In genomic region chr1:161251417-161252265, GRCm38 (mm10) we compare ENCODE assay signal across 8 mouse cellular contexts. TPM values are rescaled to one million over a fixed set of nuclear protein-coding genes. Genes with fewer than 3 reads are reported as not detected.
DNase-seq lines count a peak whose midpoint lies in the region; ATAC-seq and TF ChIP-seq lines count a peak whose summit lies in the region.

No protein-coding gene starts in this region.

- intact Hi-C loops in heart, postnatal 36 days (cut with DNase I) = loop anchor here (5.0 kb wide), 1 partner anchor 54 kb away; no protein-coding TSS in a partner anchor

- H3K4me3 ChIP-seq in heart, embryonic 11.5 days (ENCODE audit: low read depth, low read length) = peak overlapping the region; percentile 97
- H3K4me3 ChIP-seq in hindbrain, embryonic 10.5 days = peak overlapping the region; percentile 95
- peak overlapping the region; percentile 95 for H3K4me3 ChIP-seq in lung, postnatal 0 days (ENCODE audit: low read depth, low read length)

- peaks cover 17% of the 10 kb centered on the region for H3K4me1 ChIP-seq in heart, embryonic 11.5 days (ENCODE audit: control insufficient read depth, insufficient read depth, low read length)
- peaks cover 43% of the 10 kb centered on the region for H3K4me1 ChIP-seq in hindbrain, embryonic 10.5 days (replicated peaks)
- H3K4me1 ChIP-seq in lung, postnatal 0 days (ENCODE audit: insufficient read depth, low read depth, low read length) = peaks cover 15% of the 10 kb centered on the region

- peak overlapping the region; percentile 25 for H3K27ac ChIP-seq in heart, embryonic 11.5 days (ENCODE audit: low read depth, low read length)
- H3K27ac ChIP-seq in hindbrain, embryonic 10.5 days = peak overlapping the region; percentile 97; the same call in 1 of the 2 replicates
- peak overlapping the region; percentile 96 for H3K27ac ChIP-seq in lung, postnatal 0 days (ENCODE audit: low read length)

- DNase-seq in heart, postnatal 36 days = no peak
- DNase-seq in NIH3T3 (ENCODE audit: low read depth) = peak; percentile 71
- no peak for DNase-seq in hindbrain, embryonic 10.5 days (ENCODE audit: low spot score)
- peak; percentile 82 for DNase-seq in lung, postnatal 0 days (ENCODE audit: low spot score)
- DNase-seq in thymus, adult 18-20 months = peak; percentile 8 to 70
- no peak for DNase-seq in left cerebral cortex, adult 8-10 months (ENCODE audit: low spot score in 2 of 2)
- DNase-seq in cerebellum, adult 8-10 months = no peak

- 69% methylated on average over 9 of the region's 9 CpGs for WGBS in heart, embryonic 11.5 days (ENCODE audit: insufficient replicate concordance)
- WGBS in hindbrain, embryonic 10.5 days = 63% methylated on average over 9 of the region's 9 CpGs
- WGBS in lung, postnatal 0 days = 51% methylated on average over 9 of the region's 9 CpGs

- H3K27me3 ChIP-seq in heart, embryonic 11.5 days (ENCODE audit: control insufficient read depth, insufficient read depth, low read length) = no peaks in the 10 kb centered on the region
- peaks cover 19% of the 10 kb centered on the region for H3K27me3 ChIP-seq in hindbrain, embryonic 10.5 days (ENCODE audit: insufficient read depth, poor library complexity, severe bottlenecking)
- no peaks in the 10 kb centered on the region for H3K27me3 ChIP-seq in lung, postnatal 0 days (replicated peaks; ENCODE audit: insufficient read depth, low read length)

- 0 out of 2 replicates have a peak, but pooled peaks cover 4% of the 10 kb centered on the region for H3K36me3 ChIP-seq in heart, embryonic 11.5 days (ENCODE audit: control insufficient read depth, insufficient read depth, low read length)
- H3K36me3 ChIP-seq in hindbrain, embryonic 10.5 days = peaks cover 6% of the 10 kb centered on the region
- H3K36me3 ChIP-seq in lung, postnatal 0 days (ENCODE audit: insufficient read depth, low read length) = no peaks in the 10 kb centered on the region

- no peak for ATAC-seq in heart, embryonic 11.5 days (replicated peaks; ENCODE audit: insufficient number of reproducible peaks, low FRiP score, low TSS enrichment)
- ATAC-seq in lung, postnatal 0 days = peak; percentile 52

- TF ChIP-seq EP300 in lung, postnatal 0 days (IDR thresholded peaks at IDR 0.05) = peak; percentile 95

- 0 out of 2 replicates have a peak overlapping the region, but pooled peaks have one; percentile 97 for H3K9ac ChIP-seq in heart, embryonic 11.5 days (ENCODE audit: low read depth, low read length)
- H3K9ac ChIP-seq in lung, postnatal 0 days (replicated peaks; ENCODE audit: low read depth) = no peak overlapping the region

- peak overlapping the region; percentile 85 for H3K4me2 ChIP-seq in heart, embryonic 11.5 days
- H3K4me2 ChIP-seq in lung, postnatal 0 days (replicated peaks; ENCODE audit: low read depth, low read length) = peak overlapping the region; percentile 91

- H3K9me3 ChIP-seq in heart, embryonic 11.5 days (replicated peaks; ENCODE audit: control insufficient read depth, low read length) = no peaks in the 10 kb centered on the region
- no peaks in the 10 kb centered on the region for H3K9me3 ChIP-seq in hindbrain, embryonic 10.5 days
- H3K9me3 ChIP-seq in lung, postnatal 0 days (ENCODE audit: low read length) = no peaks in the 10 kb centered on the region

- no peak for TF ChIP-seq CTCF in lung, postnatal 0 days (IDR thresholded peaks at IDR 0.05)

RNA-seq across cellular contexts. Expression of gene Prdx6, which starts 0.6 kb away (rescaled TPM):
- polyA plus RNA-seq in heart, embryonic 11.5 days (2014; fragmentation: Nextera tagmentation; extraction: Ambion mirVana) = 446 and 456 TPM in 2 replicates
- total RNA-seq in heart, postnatal 36 days (2021) = 100 to 1,000 TPM; 315 to 316 TPM
- 490 and 579 TPM in 2 replicates for polyA plus RNA-seq in hindbrain, embryonic 10.5 days (2016; fragmentation: Nextera tagmentation; extraction: Ambion mirVana)
- 1,194 and 1,245 TPM in 2 replicates for polyA plus RNA-seq in lung, postnatal 0 days (2015; fragmentation: Nextera tagmentation; extraction: Ambion mirVana)
- 100 to 1,000 TPM; 344 to 455 (median 377) TPM for total RNA-seq in left cerebral cortex, adult 8-10 months (2022)

Comparison
In these comparisons a context has a peak if more than half of its experiments do, and no peak if none do; other contexts are left out.
1. H3K27ac ChIP-seq: peak in every context shown above with its lines; median percentile 97 in hindbrain, embryonic 10.5 days; 96 in lung, postnatal 0 days; 25 in heart, embryonic 11.5 days.
2. DNase-seq: peak in NIH3T3 (single experiment), lung, postnatal 0 days (single experiment) and thymus, adult 18-20 months (2 of 2); none in heart, postnatal 36 days (0 of 2), hindbrain, embryonic 10.5 days (single experiment), left cerebral cortex, adult 8-10 months (0 of 2) and cerebellum, adult 8-10 months (single experiment).
3. Peak in every context shown above with its lines, with median percentiles within 50 percentile points of each other: H3K4me3 ChIP-seq.